Mouse (Mus musculus): Measurements from ENCODE around the gene Slc35g3. TPM values are rescaled to one million over a fixed set of nuclear protein-coding genes. Genes with fewer than 3 reads are reported as not detected.
A peak's percentile ranks its signal among the peaks of the same experiment; 100 is the strongest.
"Not testable (repeated sequence)": the region's sequence is repeated elsewhere in the genome, so short reads cannot be mapped to it uniquely, and the experiment has no call there.

Gene Slc35g3
- total RNA-seq, 2 experiments from 2014 or later = not detected

DNA sequence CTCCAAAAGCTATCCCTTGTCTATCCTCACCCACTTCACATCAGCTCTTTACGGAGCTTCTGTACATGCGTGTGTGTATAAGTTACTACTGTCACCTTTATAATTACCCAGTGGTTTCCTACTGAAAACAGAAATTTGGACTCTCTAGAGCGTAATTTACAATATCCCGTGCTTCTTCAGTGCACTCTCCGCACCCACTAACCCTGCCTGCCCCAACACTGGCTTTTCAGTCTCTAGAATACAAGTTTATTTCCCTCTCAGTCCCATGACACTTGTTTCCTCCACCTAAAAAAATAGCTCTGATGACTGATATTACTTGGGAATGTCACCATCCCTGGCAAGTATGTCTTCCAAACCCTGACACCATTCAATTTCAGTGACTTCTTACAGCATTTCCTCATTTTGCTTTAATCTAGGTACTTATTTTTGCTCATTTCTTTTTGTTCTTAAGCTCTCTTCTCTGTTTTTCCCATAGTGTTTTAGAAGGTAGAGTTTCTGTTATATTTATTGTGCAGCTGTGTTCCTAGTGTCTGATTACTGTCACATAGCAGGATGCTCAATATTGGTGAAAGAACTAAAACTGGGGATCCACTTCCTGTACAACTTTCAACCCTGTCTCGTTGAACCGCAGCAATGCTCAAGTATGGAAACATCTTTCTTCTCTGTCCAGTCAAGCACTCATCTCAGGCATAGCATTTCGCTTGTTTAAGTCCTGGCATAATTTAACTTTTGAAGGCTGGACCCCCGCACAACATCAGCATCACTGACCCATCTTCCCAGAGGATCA, 4.3 kb downstream of the Slc35g3 start:
- DNase-seq (ENCODE audit: low spot score in 2 of 2) = no peak

DNA sequence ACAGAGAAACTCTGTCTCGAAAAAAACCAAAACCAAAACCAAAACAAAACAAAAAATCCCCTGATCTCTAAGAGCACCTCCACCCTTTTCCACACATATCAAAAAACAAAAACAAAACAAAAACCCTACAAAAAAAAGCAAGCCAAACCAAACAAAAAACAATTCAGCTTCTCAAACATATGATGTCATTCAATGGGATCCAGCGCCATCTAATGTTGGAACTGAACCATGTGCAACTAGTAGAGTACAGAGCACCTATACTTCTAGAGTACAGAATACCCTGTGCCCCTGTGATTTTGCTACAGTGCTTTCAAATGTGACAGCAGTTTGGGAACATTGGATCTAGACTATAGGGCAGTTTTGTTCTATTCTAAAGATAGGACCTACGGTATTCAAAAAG, 7.1 kb downstream of the Slc35g3 start:
- DNase-seq (ENCODE audit: low spot score in 2 of 2) = no peak

DNA sequence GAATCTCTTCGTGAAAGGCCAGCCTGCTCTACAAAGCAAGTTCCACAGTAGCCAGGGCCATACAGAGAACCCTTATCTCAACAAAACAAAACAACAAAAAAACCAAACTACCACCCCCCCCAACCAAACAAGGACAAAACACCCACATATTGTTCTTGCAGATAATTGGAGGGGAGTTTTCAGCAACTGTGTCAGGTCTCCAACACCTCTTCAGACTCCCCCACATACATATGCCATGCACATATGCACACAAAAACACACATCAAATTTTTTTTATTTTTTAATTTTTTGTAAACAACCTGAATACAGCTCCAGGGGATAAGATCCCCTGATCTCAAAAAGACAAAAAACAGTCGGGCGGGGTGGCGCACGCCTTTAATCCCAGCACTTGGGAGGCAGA, 7.5 kb downstream of the Slc35g3 start:
- DNase-seq (ENCODE audit: low spot score in 2 of 2) = no peak

DNA sequence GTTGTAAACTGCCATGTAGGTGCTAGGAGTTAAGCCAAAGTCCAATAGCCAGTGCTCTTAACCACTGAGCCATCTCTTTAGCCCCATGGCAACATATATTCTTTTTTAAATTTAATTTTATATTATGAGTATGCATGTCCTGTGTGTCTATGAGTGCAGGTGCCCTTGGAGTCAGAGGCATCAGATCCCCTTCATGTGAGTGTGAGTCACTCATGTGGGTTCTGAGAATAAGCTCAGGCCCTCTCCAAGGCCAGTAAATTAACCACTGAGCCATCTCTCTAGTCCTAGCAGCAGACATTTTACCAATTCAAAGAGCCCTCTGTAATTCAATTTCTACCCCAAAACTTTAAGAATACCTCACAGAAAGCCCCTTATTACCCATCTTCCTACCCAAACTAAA, 9.1 kb downstream of the Slc35g3 start:
- DNase-seq (ENCODE audit: low spot score in 2 of 2) = no peak

DNA sequence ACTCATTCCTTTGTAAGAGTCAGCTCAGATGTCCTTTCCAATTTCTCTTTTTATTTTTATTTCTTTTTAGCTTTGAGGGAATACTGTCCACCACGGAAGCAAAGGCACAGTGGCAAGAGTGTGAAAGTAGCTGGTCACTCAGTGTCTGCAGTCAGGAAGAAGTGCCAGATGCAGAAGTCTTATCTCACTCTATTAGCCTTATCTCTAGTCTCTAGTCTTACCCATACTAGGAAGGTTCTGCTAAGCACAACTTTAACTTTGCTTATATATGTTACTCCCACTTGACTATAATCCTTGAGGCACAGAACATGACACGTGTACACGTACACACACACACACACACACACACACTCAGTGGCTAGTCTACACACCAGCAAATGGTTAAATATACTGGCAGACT, 10.1 kb downstream of the Slc35g3 start:
- no peak for DNase-seq (ENCODE audit: low spot score in 2 of 2)

DNA sequence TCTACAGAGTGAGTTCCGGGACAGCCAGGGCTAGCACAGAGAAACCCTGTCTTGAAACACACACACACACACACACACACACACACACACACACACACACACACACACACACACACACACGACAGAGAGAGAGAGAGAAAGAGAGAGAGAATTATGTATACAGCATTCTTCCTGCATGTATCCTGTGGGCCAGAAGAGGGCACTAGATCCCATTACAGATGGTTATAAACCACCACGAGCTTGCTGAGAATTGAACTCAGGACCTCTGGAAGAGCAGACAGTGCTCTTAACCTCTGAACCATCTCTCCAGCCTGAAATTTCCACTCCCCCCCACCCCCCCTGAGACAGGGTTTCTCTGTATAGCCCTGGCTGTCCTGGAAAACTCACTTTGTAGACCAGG, 30.4 kb downstream of the Slc35g3 start:
- DNase-seq (ENCODE audit: low spot score in 2 of 2) = not testable (repeated sequence)

DNA sequence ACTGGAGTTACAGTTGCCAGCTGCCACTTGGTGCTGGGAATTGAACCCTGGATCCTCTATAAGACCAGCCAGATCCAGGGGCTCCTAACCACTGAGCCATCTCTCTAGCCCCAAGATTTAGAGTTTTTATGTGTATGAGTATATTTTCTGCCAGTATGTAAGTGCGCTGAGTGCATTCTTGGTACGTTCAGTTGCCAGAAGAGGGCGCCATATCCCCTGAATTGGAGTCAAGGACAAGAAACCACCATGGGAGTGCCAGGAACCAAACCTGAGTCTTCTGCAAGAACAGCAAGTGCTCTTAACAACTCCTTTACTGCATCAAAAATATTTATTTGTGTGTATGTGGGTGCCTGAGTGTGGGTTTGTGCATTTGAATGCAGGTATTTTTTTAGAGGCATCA, 32.7 kb downstream of the Slc35g3 start:
- peak; percentile 49 to 69 for DNase-seq (ENCODE audit: low spot score in 2 of 2)

DNA sequence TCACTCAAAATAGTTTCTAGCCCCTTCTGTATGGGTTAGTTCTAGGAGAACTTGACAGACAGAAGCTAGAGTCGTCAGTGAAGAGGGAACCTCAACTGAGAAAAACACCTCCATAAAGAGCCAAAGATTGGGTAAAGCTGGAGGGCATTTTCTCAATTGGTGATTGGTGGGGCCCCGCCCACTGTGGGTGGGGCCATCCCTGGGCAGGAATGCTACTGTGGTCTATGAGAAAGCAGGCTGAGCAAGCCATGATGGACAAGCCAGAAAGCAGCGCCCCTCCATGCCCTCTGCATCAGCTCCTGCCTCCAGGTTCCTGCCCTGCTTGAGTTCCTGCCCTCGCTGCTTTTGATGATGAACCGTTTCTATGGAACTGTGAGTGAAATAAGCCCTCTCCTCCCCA, 35.8 kb downstream of the Slc35g3 start:
- no peak for DNase-seq (ENCODE audit: low spot score in 2 of 2)

DNA sequence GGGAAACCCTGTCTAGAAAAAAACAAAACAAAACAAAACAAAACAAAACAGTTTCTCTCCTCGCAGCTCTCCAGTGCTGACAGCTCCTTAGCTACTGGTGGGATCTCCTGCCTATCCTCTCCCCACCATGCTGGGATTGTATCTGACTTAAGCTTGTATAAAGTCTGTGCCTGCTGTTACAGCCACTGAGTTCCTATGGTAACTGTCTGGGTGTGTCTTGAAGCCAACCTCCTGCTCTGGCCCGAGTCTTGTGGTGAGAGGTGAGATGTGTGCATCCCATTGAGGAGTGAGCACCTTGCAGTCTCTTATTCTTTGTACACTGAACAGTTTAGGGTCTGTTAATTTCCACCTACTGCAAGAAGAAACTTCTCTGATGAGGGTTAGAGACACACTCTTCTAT, 38.7 kb downstream of the Slc35g3 start:
- no peak for DNase-seq (ENCODE audit: low spot score in 2 of 2)

DNA sequence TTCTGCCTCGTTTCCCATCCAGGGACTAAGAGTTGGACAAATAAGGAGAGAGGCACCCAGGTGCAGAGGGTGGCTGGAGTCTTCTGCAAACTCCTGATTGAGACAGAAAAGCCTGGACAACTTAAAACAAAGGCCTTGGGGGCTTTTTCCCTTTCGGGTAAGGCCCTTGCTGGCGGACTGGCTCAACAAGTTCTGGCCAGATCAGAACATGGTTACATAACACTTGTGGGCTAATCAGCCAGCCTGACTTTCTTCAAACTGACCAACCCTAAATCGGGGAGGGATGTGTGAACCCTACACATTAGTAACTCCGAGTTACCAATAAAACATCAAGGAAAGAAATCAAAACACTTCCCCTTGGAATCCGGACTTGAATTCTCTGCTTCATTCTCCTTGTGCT, 40.9 kb downstream of the Slc35g3 start:
- DNase-seq (ENCODE audit: low spot score in 2 of 2) = no peak

DNA sequence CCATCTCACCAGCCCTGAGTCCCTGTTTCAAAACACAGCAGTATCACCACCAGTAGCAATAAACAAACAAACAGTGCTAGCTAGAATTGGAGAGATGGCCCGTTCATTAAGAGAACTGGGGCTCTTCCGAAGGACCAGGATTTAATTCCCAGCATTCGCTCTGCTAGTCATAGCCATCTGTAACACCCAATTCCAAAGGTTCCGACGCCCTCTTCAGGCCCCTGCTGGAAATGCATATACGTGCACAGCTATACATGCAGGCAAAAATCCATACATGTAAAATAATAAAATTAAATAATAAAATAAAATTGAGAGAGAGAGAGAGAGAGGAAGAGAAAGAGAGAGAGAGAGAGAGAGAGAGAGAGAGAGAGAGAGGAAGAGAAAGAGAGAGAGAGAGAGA, 42.3 kb downstream of the Slc35g3 start:
- DNase-seq (ENCODE audit: low spot score in 2 of 2) = no peak

DNA sequence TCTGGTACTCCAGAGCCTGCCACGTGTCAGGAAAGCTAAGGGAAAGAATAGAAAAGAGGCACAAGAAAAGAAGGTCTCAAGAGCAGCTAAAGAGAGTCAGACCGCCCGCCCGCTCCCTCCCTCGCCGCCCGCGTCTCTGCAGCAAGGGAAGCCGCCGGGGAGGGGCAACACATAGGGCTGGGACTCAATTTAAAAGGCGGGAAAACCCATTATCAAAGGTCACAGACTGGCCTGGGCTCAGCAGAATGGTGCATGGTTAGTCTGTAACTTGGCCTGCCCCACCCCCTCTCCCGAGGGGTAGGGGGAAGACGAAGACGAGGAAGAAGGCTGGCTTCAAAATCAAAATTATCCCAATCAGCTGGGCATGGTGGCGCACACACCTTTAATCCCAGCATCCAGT, 43.1 kb downstream of the Slc35g3 start:
- DNase-seq (ENCODE audit: low spot score in 2 of 2) = no peak

DNA sequence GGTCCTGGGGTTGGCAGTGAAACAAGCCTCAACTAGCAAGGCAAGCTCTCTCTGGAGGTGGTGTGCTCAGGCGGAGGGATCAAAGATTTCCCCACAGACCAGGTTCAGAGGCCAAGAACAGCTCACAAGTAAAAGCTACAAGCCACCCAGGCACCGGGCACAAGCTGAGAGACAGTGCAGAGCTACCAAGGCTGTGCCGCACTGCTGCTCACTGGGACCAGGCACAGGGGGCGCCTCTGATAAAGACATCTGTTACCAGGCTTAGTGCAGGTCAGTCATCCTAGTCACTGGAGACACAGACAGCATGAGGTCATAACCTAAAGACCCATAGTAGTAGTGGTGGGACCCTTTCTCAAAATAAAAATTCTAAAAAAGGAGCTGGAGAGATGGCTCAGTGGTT, 44.8 kb downstream of the Slc35g3 start:
- no peak for DNase-seq (ENCODE audit: low spot score in 2 of 2)

DNA sequence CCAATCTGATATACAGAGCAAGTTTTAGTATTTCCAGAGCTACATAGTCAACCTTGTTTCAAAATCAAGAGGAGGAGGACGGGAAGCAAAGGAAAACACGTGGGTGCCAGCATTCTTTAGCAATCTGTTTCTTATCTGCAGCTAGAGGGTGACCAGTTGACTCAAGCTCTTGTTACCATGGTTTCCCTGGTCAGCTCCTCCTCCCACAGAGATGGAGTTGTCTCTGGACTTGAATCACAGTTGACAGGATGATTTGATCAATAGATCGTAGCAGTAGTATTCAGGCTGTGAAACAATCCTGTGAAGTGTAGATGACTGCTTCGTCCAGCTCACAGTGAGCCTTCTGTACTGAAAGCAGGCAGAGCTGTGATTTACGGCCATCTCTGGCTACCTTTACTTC, 45.8 kb downstream of the Slc35g3 start:
- DNase-seq (ENCODE audit: low spot score in 2 of 2) = peak in 1 of 2 experiments; percentile 20

DNA sequence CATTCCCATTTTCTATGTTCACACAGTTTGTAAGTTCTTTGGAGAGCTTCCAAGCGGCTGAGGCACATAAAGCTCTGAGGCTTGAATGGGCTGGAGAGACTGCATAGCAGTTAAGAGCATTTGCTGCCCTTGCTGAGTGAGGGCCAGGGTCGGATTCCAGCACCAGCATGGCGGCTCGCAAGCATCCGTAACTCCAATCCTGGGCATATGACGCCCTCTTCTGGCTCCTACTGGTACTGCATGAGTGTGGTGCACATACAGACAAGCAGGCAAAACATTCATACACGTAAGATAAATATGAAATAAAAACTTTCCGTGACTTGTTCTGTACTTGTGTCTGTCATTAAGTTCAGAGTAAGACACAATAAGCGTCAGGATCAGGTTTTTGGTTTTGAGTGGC, 46.3 kb downstream of the Slc35g3 start:
- DNase-seq (ENCODE audit: low spot score in 2 of 2) = peak; percentile 48 to 63

DNA sequence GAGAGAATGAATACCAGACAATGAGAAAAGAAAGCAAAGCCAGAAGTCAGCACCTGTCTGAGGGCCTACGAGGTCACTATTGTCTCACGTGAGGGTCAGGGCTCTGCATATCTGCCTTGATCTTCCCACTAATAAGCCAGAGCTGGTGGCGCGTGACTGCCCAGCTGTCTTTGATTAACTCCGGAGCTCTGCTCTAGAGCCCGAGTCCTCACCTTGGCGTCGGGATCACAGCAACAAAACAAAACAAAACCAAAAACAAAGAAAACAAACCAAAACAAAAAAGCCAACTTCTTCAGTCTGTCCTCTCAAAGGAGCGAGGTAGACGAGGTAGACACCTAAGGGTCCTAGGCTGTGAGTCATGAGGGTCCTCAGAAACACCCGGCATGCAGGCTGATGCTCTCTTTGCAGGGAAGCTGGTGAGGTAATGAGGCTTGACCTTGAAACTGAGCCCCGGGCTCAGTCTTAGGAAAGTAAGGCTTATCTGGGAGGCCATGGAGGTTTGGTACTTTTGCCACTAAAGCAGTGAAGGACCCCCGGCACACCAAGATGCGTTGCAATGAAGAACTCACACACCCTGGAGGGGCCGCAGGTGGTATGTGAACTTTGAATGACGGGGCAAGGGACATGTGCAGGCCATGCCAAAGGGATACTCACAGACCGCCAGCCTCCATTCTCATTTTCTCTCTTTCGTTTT, 47.0 kb downstream of the Slc35g3 start:
- DNase-seq (ENCODE audit: low spot score in 2 of 2) = no peak

DNA sequence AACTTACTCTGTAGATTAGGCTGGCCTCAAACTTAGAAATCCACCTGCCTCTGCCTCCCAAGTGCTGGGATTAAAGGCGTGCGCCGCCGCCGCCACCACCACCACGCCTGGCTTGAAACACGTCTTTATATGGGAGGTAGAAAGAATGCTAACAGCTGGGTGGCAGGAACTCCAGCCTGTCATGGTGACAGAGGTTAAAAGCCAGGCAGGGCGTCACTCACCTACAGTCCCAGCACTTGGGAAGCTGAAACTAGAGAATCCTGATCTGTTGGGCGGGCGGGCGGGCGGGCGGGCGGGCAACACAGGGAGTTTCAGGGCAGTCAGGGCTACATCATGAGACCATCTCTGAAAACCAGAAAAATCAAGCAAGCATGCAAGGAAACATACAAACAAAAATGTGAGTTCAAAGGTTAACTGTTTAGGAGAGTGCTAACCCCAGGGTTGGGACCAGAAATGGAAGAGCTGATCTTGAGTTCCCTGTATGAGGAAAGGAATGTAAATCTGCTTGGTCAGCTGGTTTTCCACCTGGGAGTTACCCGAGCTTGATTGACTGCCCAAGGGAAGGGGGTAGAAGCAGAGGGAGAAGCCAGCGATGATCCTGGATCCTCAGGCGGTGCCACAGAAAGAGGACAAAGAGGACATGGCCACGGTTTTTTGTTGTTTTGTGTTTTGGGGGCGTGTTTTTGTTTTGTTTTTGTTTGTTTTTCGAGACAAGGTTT, 48.7 kb downstream of the Slc35g3 start:
- DNase-seq (ENCODE audit: low spot score in 2 of 2) = no peak

DNA sequence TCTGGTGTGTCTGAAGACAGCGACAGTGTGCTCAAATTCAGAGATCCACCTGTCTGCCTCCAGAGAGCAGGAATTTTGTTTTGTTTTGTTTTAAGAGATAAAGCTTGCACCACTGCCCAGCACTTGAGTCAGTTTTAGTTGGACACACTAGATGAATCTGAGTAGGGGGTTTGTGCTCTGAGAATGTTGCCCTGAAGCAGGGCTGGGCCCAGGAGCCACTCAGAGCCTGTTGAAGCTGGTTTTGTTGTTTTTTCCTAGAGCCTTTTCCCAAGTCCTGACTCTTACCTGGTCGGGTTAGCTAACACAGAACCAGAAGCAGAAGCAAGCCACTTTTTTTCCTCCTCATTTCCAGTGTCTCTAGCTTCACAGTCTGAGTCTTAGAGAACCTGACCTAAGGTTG, 50.7 kb downstream of the Slc35g3 start:
- DNase-seq (ENCODE audit: low spot score in 2 of 2) = no peak

DNA sequence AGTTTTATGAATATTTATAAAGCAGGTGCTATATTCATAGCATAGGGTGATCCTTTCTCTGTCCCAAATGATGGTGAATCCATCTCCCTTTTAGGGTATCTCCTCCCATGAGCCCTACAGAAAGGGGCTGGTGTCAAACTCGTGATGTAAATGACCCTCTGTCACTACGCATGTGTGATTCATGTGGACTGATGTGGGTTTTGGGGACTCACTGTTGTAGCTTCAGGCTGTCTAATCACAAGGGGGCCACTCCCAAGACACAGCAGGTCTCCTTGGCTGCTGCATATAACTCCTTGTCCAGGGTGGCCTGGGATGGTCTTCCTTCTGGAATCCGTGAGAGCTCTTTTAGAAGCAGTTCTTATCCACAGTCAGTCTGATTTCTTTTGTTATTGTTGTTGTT, 51.3 kb downstream of the Slc35g3 start:
- no peak for DNase-seq (ENCODE audit: low spot score in 2 of 2)

Data from adrenal gland, adult 18-20 months (tissue).